Mouse (Mus musculus): ENCODE measurements around the gene Ptges2. TPM values are rescaled to one million over a fixed set of nuclear protein-coding genes. Genes with fewer than 3 reads are reported as not detected.

Gene Ptges2
- polyA plus RNA-seq (2012; rRNA removed): 32.5 and 39.0 TPM in 2 replicates

DNA sequence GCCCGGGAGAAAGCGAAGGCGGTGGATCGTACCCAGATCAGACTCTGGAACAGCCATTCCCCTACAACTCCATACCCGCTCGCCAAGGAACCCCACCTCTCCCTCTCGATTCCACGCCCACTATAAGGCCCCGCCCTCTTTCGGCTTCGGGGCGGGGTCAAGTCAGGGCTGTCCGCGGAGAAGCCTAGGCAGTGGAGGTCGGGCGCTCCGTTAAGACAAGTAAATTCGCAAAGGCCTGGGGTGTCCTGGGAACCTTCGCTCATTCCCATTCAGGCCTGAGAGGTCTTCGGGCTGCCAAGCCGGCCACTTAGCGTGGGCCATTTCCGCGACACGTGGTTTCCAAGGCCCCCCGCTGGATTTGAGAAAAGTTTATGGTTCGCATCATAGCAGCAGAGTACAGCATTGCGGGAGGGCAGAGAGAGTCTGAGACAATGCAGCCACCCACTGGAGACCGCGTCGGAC is at the start of gene Ptges2:
Gene Ptges2 (plus strand): TSS at position 413 of the 462 bp plus-strand sequence.

DNA sequence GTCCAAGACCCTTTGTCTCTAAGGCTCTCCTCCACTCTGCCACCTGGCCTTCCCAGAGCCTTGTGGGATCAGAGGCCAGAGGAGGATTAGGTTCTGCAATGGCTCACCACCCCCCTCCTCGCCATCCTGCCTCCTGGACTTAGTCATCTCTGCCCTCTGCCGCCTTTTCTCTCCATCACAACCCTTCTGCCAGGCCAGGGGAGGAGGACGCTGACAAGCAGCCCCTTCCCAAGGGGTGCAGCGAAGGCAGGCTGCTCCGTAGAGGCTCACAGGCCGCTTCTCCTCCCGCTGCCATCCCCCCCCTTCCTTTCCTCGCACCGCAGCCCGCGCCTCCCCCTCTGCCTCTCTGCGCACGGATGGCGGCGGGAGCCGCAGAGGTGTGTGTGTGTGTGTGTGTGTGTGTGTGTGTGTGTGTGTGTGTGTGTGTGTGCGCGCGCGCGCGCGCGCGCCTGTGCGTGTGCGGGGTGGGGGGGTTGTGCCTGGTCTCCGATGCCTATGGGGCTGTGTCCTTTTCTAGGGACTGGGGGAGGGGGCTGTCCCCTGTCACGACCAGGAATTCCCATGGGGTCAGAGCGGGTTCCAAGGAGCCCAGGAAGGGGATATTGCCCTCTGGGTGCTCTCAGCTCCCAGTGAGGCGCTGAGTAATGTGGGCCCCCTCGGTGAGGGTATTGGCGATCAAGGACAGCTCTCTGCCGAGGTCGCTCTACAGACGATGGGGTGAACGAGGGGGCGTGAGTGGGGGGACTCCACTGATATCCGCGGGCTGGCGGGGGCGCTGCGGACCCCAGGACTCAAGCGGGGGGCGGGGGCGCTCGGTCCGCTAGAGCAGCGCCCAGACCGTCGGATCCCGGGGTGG is 43.3 kb upstream of the Ptges2 start, which contains the start of gene Ciz1:
Gene Ciz1 (plus strand): TSS at position 177 of the 856 bp plus-strand sequence.

DNA sequence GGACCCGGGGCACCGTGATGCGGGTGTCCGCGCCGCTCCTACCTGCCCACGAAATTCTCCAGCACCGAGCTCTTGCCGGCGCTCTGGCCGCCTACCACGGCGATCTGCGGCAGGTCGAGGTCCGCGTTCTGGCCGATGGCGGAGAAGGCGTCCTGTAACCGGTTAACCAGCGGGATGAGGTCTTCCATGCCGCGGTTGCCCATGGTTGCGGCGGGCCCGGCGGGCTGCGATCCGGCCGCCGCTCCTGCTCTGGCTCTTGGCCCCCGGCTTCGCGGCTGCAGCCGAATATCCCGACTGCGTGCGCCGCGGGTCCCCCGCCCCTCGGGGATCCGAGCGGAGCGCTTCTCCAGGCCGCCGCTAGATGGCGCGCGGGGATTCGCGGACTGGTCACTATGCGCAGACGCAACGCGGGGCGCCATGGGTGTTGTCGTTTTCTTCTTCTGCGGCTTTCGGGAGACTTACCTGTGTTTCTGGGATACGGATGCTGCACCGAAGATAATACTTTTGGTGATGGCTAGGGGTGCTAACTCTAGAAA is 42.6 kb upstream of the Ptges2 start, which contains the start of gene Dnm1:
Gene Dnm1 (minus strand): TSS at position 332 of the 536 bp plus-strand sequence.

DNA sequence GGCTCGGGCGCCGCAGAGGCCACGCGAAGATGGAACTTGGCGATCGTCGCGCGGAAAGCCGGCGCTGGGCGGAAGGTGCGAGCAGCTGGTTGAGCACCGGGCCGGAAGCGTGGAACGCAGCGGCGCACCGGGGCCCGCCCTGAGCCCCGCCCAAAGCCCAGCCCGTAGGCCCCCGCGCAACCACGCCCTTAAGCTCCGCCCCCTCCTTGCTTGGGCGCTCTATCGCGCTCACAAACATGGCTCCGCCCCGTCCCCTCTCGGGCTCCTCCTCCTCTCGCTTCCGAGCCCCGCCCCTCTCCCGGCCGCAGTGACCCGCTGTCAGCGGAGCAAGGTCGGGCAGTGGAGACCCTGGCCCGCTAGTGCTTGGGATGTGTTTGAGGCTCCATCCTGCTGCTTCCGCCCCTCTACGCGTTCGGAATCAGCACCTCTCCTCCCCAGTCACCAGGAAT is 13.9 kb upstream of the Ptges2 start, which contains the start of gene 1110008P14Rik:
Gene 1110008P14Rik (minus strand): TSS at position 164 of the 449 bp plus-strand sequence.

GRCm38 (mm10) chr2:32387706-32388490 is 7.8 kb upstream of the Ptges2 start, which contains the start of gene Lcn2:
Lcn2 (minus strand) TSS chr2:32388252.

GRCm38 (mm10) chr2:32449761-32450754 is 54.4 kb downstream of the Ptges2 start, which contains the start of gene Naif1:
Naif1 (plus strand) TSS chr2:32450457.

DNA sequence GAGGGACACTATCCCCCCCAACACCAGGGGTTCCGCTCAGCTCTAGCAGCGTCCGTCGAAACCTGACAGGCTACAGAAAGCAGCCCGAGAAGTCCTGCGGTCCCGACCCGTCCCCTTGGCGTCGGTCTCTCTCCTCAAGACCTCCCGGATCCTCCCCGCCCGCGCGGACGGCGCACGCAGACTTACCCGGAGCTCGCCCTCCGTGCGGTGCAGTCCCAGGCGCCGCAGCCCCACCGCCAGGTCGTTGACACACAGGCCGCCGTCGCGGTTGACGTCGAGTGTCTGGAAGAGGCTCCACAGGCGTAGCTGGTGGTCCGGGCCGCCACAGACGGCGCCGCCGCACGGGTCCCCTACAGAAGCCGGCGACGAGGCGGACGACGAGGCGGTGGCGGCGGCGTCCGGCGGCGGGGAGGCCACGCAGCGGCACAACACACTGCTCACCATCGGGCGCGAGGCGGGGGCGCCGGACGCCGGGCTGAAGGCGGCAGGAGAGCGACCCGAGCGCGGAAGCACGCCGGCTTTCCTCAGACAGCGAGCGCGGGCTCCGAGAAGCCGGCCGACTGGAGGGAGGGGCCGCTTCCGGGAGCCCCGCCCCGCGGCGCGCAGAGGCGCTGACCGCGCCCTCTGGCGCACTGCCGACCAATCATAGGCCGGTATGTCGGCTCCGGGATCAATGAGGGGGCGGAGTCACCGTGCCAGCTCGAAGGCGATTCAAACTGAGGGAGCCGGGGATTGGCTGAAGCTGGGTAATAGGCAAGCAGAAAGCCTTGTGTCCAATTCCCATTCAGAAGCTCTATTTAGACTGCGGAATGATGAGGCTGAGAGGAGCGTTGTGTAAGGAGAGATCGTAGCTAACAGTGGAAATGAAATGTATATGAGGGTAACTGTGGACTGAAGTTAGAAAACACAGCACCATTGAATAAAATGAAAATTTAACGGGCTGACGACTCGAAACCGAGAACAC is 55.5 kb downstream of the Ptges2 start, which contains the start of gene Slc25a25:
Gene Slc25a25 (minus strand): TSS at position 565 of the 964 bp plus-strand sequence.

Other genes with a start within 250 kb of the Ptges2 start
- 90.9 and 101 TPM in 2 replicates for gene Prrc2b, start 244.8 kb upstream of the Ptges2 start, polyA plus RNA-seq (2012; rRNA removed)
- gene Pomt1, start 159.3 kb upstream of the Ptges2 start, polyA plus RNA-seq (2012; rRNA removed): 74.2 and 83.8 TPM in 2 replicates
- gene Uck1, start 135.7 kb upstream of the Ptges2 start, polyA plus RNA-seq (2012; rRNA removed): 225 and 238 TPM in 2 replicates
- gene Golga2, start 108.5 kb upstream of the Ptges2 start, polyA plus RNA-seq (2012; rRNA removed): 49.3 and 53.1 TPM in 2 replicates
- 134 and 165 TPM in 2 replicates for gene Swi5, start 107.8 kb upstream of the Ptges2 start, polyA plus RNA-seq (2012; rRNA removed)
- 395 and 555 TPM in 2 replicates for gene Ciz1, start 43.6 kb upstream of the Ptges2 start, polyA plus RNA-seq (2012; rRNA removed)
- 141 and 169 TPM in 2 replicates for gene Dnm1, start 42.6 kb upstream of the Ptges2 start, polyA plus RNA-seq (2012; rRNA removed)
- gene 1110008P14Rik, start 14.0 kb upstream of the Ptges2 start, polyA plus RNA-seq (2012; rRNA removed): 335 and 395 TPM in 2 replicates
- 201 and 263 TPM in 2 replicates for gene Lcn2, start 7.6 kb upstream of the Ptges2 start, polyA plus RNA-seq (2012; rRNA removed)
- 5.6 and 7.1 TPM in 2 replicates for gene Naif1, start 54.6 kb downstream of the Ptges2 start, polyA plus RNA-seq (2012; rRNA removed)
- gene Slc25a25, start 55.5 kb downstream of the Ptges2 start, polyA plus RNA-seq (2012; rRNA removed): 17.3 and 18.1 TPM in 2 replicates
- 31.7 and 37.3 TPM in 2 replicates for gene Fam102a, start 139.4 kb downstream of the Ptges2 start, polyA plus RNA-seq (2012; rRNA removed)
- 118 and 149 TPM in 2 replicates for gene Dpm2, start 175.0 kb downstream of the Ptges2 start, polyA plus RNA-seq (2012; rRNA removed)
- gene Pip5kl1, start 178.9 kb downstream of the Ptges2 start, polyA plus RNA-seq (2012; rRNA removed): 0.67 and 0.74 TPM in 2 replicates
- not detected in 2 replicates for gene 9430097D07Rik, start 179.8 kb downstream of the Ptges2 start, polyA plus RNA-seq (2012; rRNA removed)
- 33.5 and 34.2 TPM in 2 replicates for gene St6galnac4, start 191.2 kb downstream of the Ptges2 start, polyA plus RNA-seq (2012; rRNA removed)
- 80.7 and 95.8 TPM in 2 replicates for gene St6galnac6, start 203.8 kb downstream of the Ptges2 start, polyA plus RNA-seq (2012; rRNA removed)
- 24.3 and 26.7 TPM in 2 replicates for gene Ak1, start 225.9 kb downstream of the Ptges2 start, polyA plus RNA-seq (2012; rRNA removed)